Mouse (Mus musculus): ENCODE results near the gene Col5a1.

Gene Col5a1

DNA sequence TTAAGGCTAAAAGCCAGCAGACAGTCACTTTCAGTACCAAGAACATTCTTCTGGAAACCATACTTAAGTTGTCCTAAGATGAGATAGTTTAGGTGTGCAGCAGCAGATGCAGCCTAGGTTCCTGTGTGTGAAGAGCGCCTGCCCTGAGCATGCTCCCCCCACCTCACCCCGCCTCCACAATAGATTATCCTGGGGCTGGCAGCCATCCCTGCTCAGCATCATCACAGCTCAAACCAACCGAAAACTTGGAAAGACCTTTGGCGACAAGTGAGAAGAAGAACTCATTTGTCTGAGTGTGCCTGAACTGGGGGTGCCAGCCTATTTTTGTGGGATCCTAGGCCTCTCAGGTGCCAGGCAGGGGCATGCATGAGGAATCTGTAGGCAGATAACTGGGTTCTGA lies 139.6 kb downstream of the Col5a1 start:
- DNase-seq (ENCODE audit: extremely low spot score, low read depth, low spot score) = no peak

- DNase-seq (ENCODE audit: extremely low spot score, low read depth, low spot score) = no peak
These were observed 145.6 kb downstream of the Col5a1 start for GRCm38 (mm10) chr2:28031860-28032259.

- no peak for DNase-seq (ENCODE audit: extremely low spot score, low read depth, low spot score)
These were observed 146.2 kb downstream of the Col5a1 start for GRCm38 (mm10) chr2:28032469-28032868.

GRCm38 (mm10) chr2:28034011-28034710 lies 147.9 kb downstream of the Col5a1 start:
- no peak for DNase-seq (ENCODE audit: extremely low spot score, low read depth, low spot score)

- no peak for DNase-seq (ENCODE audit: extremely low spot score, low read depth, low spot score)
These were observed 150.6 kb downstream of the Col5a1 start for GRCm38 (mm10) chr2:28036788-28037187.

DNA sequence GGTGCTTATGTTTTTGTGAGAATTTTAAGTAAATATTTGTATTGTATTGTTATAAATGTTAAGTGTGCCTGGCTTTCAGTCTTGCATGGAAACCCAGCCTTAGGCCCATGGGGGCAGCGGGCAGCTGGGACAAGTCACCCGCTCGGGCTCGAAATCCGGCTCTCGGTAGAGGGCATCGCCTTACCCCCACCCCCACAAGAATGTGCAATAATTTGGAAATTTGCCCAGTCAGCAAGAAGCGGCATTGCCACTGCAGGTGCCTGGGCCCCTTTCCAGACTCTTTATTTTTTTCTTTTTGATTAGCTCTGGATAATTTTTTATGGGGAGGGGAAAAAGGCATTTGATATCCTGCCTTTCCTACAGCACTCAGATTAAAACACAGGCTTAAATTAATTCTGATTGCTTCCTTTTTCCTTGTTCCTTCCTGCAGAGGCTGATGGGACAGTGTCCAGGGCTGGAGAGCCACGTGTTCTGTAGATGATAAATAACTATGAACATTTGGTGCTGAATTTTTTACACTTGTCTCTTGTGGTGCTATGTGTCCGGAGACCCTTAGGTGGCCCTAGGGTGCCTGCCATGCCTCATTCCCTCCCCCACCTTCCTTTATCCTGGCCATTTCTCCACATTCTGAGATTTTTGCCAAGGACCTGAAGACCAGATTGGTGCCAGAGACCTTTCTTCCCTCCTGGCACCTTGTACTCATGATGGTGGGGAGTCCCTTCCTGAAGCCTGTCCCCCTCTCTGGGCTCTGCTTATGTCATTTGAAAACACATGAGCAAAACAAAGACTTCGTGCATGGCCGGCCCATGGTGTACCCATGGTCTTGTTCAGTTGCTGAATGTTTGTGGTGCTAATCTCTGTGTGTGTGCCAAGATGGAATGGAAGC lies 151.5 kb downstream of the Col5a1 start:
- no peak for DNase-seq (ENCODE audit: extremely low spot score, low read depth, low spot score)

DNA sequence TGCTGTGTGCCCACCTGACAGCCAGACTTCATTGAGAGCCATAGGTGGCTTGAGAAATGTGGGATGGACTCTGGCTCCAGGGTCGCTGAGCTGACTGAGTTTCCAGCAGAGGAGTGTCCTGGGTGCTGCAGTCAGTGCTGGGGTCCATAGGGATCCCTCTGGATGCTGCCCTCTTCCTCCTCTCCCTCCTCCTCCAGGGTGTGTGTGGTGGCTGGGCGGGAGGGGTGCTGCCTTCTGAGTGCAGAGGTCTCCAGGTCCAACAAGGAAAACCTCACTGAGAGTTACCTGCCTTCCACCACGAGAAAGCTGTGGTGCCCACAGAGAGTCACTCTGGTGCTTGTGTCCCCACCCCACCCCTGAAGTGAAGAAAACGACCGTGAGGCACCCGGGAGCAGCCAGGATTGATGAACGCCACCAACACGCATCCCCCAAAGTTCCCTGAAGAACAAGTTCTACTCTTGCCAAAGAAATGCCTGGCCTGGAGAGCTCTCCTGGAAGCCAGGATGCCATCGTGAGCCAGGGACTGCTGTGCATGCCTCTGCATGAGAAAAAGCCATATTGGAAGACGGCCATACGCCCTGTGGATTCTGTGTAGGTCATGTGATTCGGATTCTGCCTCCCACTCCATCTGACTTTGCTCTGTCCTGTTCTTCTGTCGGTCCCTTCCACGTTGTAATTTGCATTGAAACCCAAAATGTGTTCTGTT lies 152.3 kb downstream of the Col5a1 start:
- no peak for DNase-seq (ENCODE audit: extremely low spot score, low read depth, low spot score)

GRCm38 (mm10) chr2:28039647-28040325 lies 153.6 kb downstream of the Col5a1 start:
- no peak for DNase-seq (ENCODE audit: extremely low spot score, low read depth, low spot score)

DNA sequence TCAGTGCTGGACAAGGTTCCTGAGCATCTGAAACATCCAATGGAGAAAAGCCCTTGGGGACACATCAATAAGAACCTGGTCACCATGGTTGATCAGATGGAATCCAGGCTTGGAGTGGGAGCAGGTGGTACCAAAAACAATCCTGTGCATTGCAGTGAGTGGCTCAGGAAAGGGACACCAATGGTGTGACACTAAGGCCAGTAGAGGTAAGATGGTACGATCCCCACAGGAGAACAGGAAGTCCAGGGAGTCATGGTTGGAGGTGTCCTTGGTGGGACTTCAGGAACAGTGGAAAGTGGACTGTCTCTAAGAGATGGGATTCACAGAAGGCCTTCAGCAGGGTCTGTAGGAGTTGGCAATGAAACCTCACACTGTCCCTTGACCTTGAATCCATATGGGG lies 154.2 kb downstream of the Col5a1 start:
- DNase-seq (ENCODE audit: extremely low spot score, low read depth, low spot score) = no peak

- DNase-seq (ENCODE audit: extremely low spot score, low read depth, low spot score) = no peak
These were observed 158.8 kb downstream of the Col5a1 start for GRCm38 (mm10) chr2:28044920-28045598.

- no peak for DNase-seq (ENCODE audit: extremely low spot score, low read depth, low spot score)
These were observed 160.1 kb downstream of the Col5a1 start for GRCm38 (mm10) chr2:28046311-28046710.

- DNase-seq (ENCODE audit: extremely low spot score, low read depth, low spot score) = no peak
These were observed 160.9 kb downstream of the Col5a1 start for GRCm38 (mm10) chr2:28047092-28047491.

DNA sequence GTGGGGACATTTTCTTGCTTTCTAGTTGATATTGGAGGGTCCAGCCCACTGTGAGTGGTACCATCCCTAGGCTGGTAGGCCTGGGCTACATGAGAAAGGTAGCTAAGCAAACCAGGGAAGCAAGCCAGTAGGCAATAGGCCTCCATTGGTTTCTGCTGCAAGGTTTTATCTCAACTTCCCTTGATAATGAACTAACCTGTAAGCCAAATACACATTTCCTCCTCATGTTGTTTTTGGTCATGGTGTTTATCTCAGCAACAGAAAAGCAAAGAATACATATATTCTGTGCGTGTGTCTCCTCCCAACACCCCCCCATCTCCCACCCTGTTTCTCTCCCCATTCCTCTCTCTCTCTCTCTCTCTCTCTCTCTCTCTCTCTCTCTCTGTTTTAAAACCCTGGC lies 173.7 kb downstream of the Col5a1 start:
- DNase-seq (ENCODE audit: extremely low spot score, low read depth, low spot score) = no peak

DNA sequence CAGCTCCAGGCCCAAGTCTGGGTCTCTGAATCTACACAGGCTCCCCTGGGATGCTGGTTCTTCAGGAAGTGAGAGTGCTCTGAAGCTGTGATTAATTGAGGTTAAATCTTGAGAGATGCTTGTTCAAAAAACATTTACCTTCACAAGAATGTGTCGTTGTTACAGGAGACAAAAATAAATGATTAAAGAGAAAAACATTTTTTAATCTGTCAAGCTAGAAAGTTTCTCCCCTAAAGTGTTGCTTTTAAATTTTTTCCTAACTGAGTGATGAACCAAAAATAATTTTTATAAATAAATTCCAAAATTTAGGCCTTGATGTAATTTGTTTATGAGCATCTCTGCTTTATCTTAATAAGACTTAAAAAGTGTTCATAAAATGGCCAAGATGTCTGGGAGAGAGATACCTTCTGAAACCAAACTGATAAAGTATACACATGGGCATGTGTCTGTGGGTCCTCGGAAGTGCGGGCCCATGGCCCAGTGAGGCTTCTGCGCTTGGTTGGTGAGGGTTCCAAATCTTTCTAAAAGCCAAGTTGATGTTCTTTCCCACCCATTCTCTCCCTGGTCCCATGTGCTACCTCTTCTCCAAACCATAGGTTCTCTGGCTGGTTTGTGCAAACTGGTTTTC lies 177.6 kb downstream of the Col5a1 start:
- no peak for DNase-seq (ENCODE audit: extremely low spot score, low read depth, low spot score)

- no peak for DNase-seq (ENCODE audit: extremely low spot score, low read depth, low spot score)
These were observed 178.3 kb downstream of the Col5a1 start for GRCm38 (mm10) chr2:28064339-28065080.

- DNase-seq (ENCODE audit: extremely low spot score, low read depth, low spot score) = no peak
These were observed 178.9 kb downstream of the Col5a1 start for GRCm38 (mm10) chr2:28065081-28065651.

GRCm38 (mm10) chr2:28066686-28067085 lies 180.5 kb downstream of the Col5a1 start:
- DNase-seq (ENCODE audit: extremely low spot score, low read depth, low spot score) = no peak

DNA sequence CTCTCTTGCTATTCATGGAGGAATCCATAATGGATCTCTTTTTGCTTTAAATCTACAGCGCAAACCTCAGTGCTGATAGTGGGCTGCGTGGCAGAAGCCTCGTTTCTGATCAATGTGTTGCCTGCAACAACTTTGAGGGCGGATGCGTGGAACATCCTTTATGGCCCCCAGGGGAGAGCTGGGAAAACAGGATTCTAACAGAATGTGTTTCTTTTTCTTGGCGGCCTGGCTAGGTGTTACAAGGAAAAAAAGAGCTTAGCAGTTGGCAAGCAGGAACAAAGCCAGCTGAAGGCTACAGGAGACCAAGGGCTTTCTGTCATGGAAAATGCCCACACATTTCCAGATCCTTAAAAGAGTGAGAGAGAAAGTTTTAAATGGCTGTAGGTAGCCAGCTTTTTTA lies 180.9 kb downstream of the Col5a1 start:
- DNase-seq (ENCODE audit: extremely low spot score, low read depth, low spot score) = no peak
